ENCODE assay signal across 8 mouse cellular contexts in the genomic region with DNA sequence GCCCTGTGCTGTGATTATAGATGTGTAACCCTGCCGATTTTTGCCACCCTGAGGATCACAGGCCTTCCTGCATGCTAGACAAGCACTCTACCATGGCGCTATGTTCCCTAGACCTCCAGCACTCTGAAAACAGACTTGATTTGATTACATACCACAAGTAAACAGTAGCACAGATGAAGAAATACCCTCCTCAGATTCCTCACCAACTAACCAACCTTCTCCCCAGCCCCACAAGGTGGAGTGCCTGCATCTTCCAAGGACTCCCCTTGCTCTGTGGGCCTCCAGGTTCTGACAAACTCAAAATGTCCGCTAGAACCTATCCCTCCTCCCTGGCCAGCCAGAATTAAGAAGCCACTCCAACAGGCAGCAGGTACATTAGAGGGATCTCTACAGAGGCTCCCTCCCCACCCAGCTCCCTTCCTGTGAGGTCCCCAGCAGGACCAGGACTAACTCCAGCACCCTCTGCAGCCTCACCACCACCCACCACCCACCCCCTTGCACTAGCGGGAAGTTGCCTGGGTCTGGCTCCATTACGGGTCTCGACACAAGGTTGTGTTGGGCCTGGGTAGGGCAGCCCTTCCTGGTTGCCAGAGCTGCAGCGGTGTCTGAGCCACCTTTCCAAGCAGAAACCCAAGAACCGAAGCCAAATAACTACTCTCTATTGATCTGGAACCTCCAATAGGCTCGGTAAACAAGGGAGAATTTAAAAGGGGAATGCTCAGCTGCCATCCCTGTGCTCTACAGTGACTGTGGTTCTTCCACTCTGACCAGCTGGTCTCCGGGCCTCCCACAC. TPM values are rescaled to one million over a fixed set of nuclear protein-coding genes. Genes with fewer than 3 reads are reported as not detected.
DNase-seq lines count a peak whose midpoint lies in the region; ATAC-seq and TF ChIP-seq lines count a peak whose summit lies in the region.

No protein-coding gene starts in this region.

- H3K9ac ChIP-seq in heart, embryonic 13.5 days: peak overlapping the region; percentile 90
- H3K9ac ChIP-seq in embryonic facial prominence, embryonic 14.5 days (ENCODE audit: low read depth, low read length): peak overlapping the region; percentile 70

- no peaks in the 10 kb centered on the region for H3K79me2 ChIP-seq in myocyte (ENCODE audit: control insufficient read depth, insufficient read depth)

- H3K27me3 ChIP-seq in heart, embryonic 13.5 days (replicated peaks): peaks cover 11% of the 10 kb centered on the region
- no peaks in the 10 kb centered on the region; the same call in 1 of the 2 replicates for H3K27me3 ChIP-seq in embryonic facial prominence, embryonic 14.5 days (replicated peaks; ENCODE audit: control insufficient read depth, insufficient read depth, low read length)
- H3K27me3 ChIP-seq in myocyte (ENCODE audit: control insufficient read depth, insufficient read depth, insufficient read length): no peaks in the 10 kb centered on the region

- no peak for DNase-seq in heart, adult 18-20 months
- peak; percentile 55 for DNase-seq in ES-CJ7 (ENCODE audit: low read depth, low spot score)
- no peak for DNase-seq in embryonic facial prominence, embryonic 14.5 days (ENCODE audit: low spot score)
- DNase-seq in kidney, postnatal 10 days: peak; percentile 52
- no peak for DNase-seq in layer of hippocampus, postnatal 25 days (ENCODE audit: extremely low spot score in 1 of 2, low spot score in 1 of 2)
- DNase-seq in right cerebral cortex, postnatal 36 days (ENCODE audit: low spot score in 2 of 2): no peak

- no peaks in the 10 kb centered on the region for H3K36me3 ChIP-seq in heart, embryonic 13.5 days
- H3K36me3 ChIP-seq in embryonic facial prominence, embryonic 14.5 days (ENCODE audit: control insufficient read depth, insufficient read depth, low read length): no peaks in the 10 kb centered on the region
- no peaks in the 10 kb centered on the region for H3K36me3 ChIP-seq in myocyte (ENCODE audit: control insufficient read depth, insufficient read depth)

- H3ac ChIP-seq in myocyte (ENCODE audit: control insufficient read depth, insufficient read length): peak overlapping the region; percentile 3

- ATAC-seq in heart, embryonic 13.5 days (ENCODE audit: extremely low read depth, insufficient number of reproducible peaks, low FRiP score, low TSS enrichment): no peak
- ATAC-seq in embryonic facial prominence, embryonic 14.5 days (ENCODE audit: low read depth): peak; percentile 23; the same call in 1 of the 2 replicates

- H3K4me1 ChIP-seq in heart, embryonic 13.5 days: peaks cover 26% of the 10 kb centered on the region
- peaks cover 12% of the 10 kb centered on the region for H3K4me1 ChIP-seq in embryonic facial prominence, embryonic 14.5 days (ENCODE audit: control insufficient read depth, insufficient read depth, low read length)

- TF ChIP-seq POLR2A in myocyte (IDR thresholded peaks at IDR 0.05; ENCODE audit: insufficient read length, low read depth): no peak

- peak overlapping the region; percentile 63 for H3K27ac ChIP-seq in heart, embryonic 13.5 days (replicated peaks)
- peak overlapping the region; percentile 19; the same call in 1 of the 2 replicates for H3K27ac ChIP-seq in embryonic facial prominence, embryonic 14.5 days (replicated peaks; ENCODE audit: low read depth, low read length)

- peak overlapping the region; percentile 67 for H3K4me3 ChIP-seq in heart, embryonic 13.5 days
- peak overlapping the region; percentile 51 for H3K4me3 ChIP-seq in embryonic facial prominence, embryonic 14.5 days (ENCODE audit: low read depth, low read length)
- peak overlapping the region; percentile 33 for H3K4me3 ChIP-seq in myocyte

- H3K9me3 ChIP-seq in heart, embryonic 13.5 days: no peaks in the 10 kb centered on the region
- 0 out of 2 replicates have a peak, but pooled peaks cover 4% of the 10 kb centered on the region for H3K9me3 ChIP-seq in embryonic facial prominence, embryonic 14.5 days (ENCODE audit: control insufficient read depth, low read length)

- peak overlapping the region; percentile 92 for H3K4me2 ChIP-seq in heart, embryonic 13.5 days
- peak overlapping the region; percentile 74 for H3K4me2 ChIP-seq in embryonic facial prominence, embryonic 14.5 days (ENCODE audit: low read depth, low read length)
- H3K4me2 ChIP-seq in myocyte (ENCODE audit: low read depth): peak overlapping the region; percentile 76

- WGBS in heart, embryonic 13.5 days: 14% methylated on average over 10 of the region's 10 CpGs
- WGBS in embryonic facial prominence, embryonic 14.5 days: 19% methylated on average over 10 of the region's 10 CpGs

TF ChIP-seq in myocyte, 11 proteins besides CTCF, POLR2A, EP300 and RAD21:
- peak in 1 of 3 experiments; percentile 51 for TF ChIP-seq MYOD1 (IDR thresholded peaks at IDR 0.05; ENCODE audit: control insufficient read depth in 1 of 3, insufficient read length in 2 of 3, low read depth in 2 of 3)
- TF ChIP-seq USF1 (IDR thresholded peaks at IDR 0.05; ENCODE audit: low read depth): no peak
- no peak for TF ChIP-seq E2F4 (IDR thresholded peaks at IDR 0.05; ENCODE audit: insufficient read depth)
- TF ChIP-seq SRF (IDR thresholded peaks at IDR 0.05; ENCODE audit: control insufficient read depth, insufficient read length, low read depth): no peak
- no peak for TF ChIP-seq REST (IDR thresholded peaks at IDR 0.05; ENCODE audit: insufficient read depth, insufficient read length)

RNA-seq across cellular contexts. Expression of a gene that starts 41.9 kb away (rescaled TPM):
- polyA plus RNA-seq in heart, embryonic 13.5 days (2015; fragmentation: Nextera tagmentation; extraction: Ambion mirVana): 18.5 and 18.8 TPM in 2 replicates
- total RNA-seq in heart, adult 18-20 months (2021): 10 to 100 TPM; 23.3 to 24.8 TPM
- 30.6 and 32.0 TPM in 2 replicates for polyA plus RNA-seq in embryonic facial prominence, embryonic 14.5 days (2014; fragmentation: Nextera tagmentation; extraction: Ambion mirVana)
- 13.6 TPM for polyA plus RNA-seq in myocyte (2012; fragmentation: generic; extraction: Trizol)
- total RNA-seq in layer of hippocampus, postnatal 25 days (2021): 10 to 100 TPM; 32.7 to 34.9 TPM

RNA-seq across cellular contexts. Expression of a gene that starts 46.0 kb away (rescaled TPM):
- 1,623 and 1,726 TPM in 2 replicates for polyA plus RNA-seq in heart, embryonic 13.5 days (2015; fragmentation: Nextera tagmentation; extraction: Ambion mirVana)
- 100 to 1,000 TPM; 363 to 405 TPM for total RNA-seq in heart, adult 18-20 months (2021)
- 2,156 and 2,321 TPM in 2 replicates for polyA plus RNA-seq in embryonic facial prominence, embryonic 14.5 days (2014; fragmentation: Nextera tagmentation; extraction: Ambion mirVana)
- polyA plus RNA-seq in myocyte (2012; fragmentation: generic; extraction: Trizol): 597 TPM
- 100 to 1,000 TPM; 388 to 399 TPM for total RNA-seq in layer of hippocampus, postnatal 25 days (2021)

Comparison
In these comparisons a context has a peak if more than half of its experiments do, and no peak if none do; other contexts are left out.
1. DNase-seq: peak in ES-CJ7 (single experiment) and kidney, postnatal 10 days (single experiment); none in heart, adult 18-20 months (0 of 2), embryonic facial prominence, embryonic 14.5 days (single experiment), layer of hippocampus, postnatal 25 days (0 of 2) and right cerebral cortex, postnatal 36 days (0 of 2).
2. Peak in every context shown above with its lines, with median percentiles within 50 percentile points of each other: H3K4me2 ChIP-seq and H3K4me3 ChIP-seq.